Mouse (Mus musculus): Measurements from ENCODE around the gene Sult2a4. TPM values are rescaled to one million over a fixed set of nuclear protein-coding genes. Genes with fewer than 3 reads are reported as not detected.
"Not testable (repeated sequence)": the region's sequence is repeated elsewhere in the genome, so short reads cannot be mapped to it uniquely, and the experiment has no call there.

The Sult2a4 gene
- polyA plus RNA-seq (2015; fragmentation: Nextera tagmentation; extraction: Ambion mirVana), result not detected in 2 replicates

GRCm38 (mm10) chr7:13989507-13989906, at the start of gene Sult2a4:
Gene Sult2a4, minus strand, starts transcription at chr7:13989607.
- WGBS, result 86% methylated on average over 6 of the region's 6 CpGs
- not testable (repeated sequence) for H3K9me3 ChIP-seq; H3K4me1 ChIP-seq; H3K27me3 ChIP-seq; H3K9ac ChIP-seq; H3K4me2 ChIP-seq; H3K4me3 ChIP-seq; H3K36me3 ChIP-seq; ATAC-seq (ENCODE audit: borderline replicate concordance, extremely low read depth, low FRiP score, low TSS enrichment); H3K27ac ChIP-seq

- not testable (repeated sequence) for H3K27me3 ChIP-seq; H3K9ac ChIP-seq; H3K4me1 ChIP-seq; H3K9me3 ChIP-seq; H3K27ac ChIP-seq; H3K4me3 ChIP-seq; ATAC-seq (ENCODE audit: borderline replicate concordance, extremely low read depth, low FRiP score, low TSS enrichment); H3K4me2 ChIP-seq; H3K36me3 ChIP-seq
Observed at GRCm38 (mm10) chr7:14030831-14031230, 41.4 kb upstream of the Sult2a4 start.

- Histone ChIP-seq H3K4me1 (no peaks in the 10 kb centered on the region), H3K27me3 (no peaks in the 10 kb centered on the region), H3K9ac (no peak overlapping the region), H3K4me3 (no peak overlapping the region), H3K27ac (no peak overlapping the region), H3K9me3 (no peaks in the 10 kb centered on the region; the same call in 1 of the 2 replicates), H3K4me2 (no peak overlapping the region), H3K36me3 (no peaks in the 10 kb centered on the region)
- WGBS, result 65% methylated on average over 8 of the region's 8 CpGs
- ATAC-seq (ENCODE audit: borderline replicate concordance, extremely low read depth, low FRiP score, low TSS enrichment), result no peak; the same call in 1 of the 2 replicates
Observed at GRCm38 (mm10) chr7:14013083-14013482, 23.7 kb upstream of the Sult2a4 start.

GRCm38 (mm10) chr7:14010686-14011085, 21.3 kb upstream of the Sult2a4 start:
- H3K27ac ChIP-seq; H3K4me2 ChIP-seq; H3K27me3 ChIP-seq; ATAC-seq (ENCODE audit: borderline replicate concordance, extremely low read depth, low FRiP score, low TSS enrichment); H3K36me3 ChIP-seq; H3K4me1 ChIP-seq; H3K4me3 ChIP-seq; H3K9me3 ChIP-seq; H3K9ac ChIP-seq: not testable (repeated sequence)

Other genes with a start within 250 kb of the Sult2a4 start
- not detected in 2 replicates for gene Sult2a1, start 152.2 kb downstream of the Sult2a4 start, polyA plus RNA-seq (2015; fragmentation: Nextera tagmentation; extraction: Ambion mirVana)
- gene Sult2a3, start 133.4 kb upstream of the Sult2a4 start, polyA plus RNA-seq (2015; fragmentation: Nextera tagmentation; extraction: Ambion mirVana), result not detected in 2 replicates

Measured in lung, embryonic 15.5 days (tissue).